Mouse (Mus musculus) CD4-positive, CD25-positive, alpha-beta regulatory T cell, adult 4 months (primary cell): ENCODE results near the gene Phf11c. TPM values are rescaled to one million over a fixed set of nuclear protein-coding genes. Genes with fewer than 3 reads are reported as not detected.
A peak's percentile ranks its signal among the peaks of the same experiment; 100 is the strongest.
"Not testable (repeated sequence)": the region's sequence is repeated elsewhere in the genome, so short reads cannot be mapped to it uniquely, and the experiment has no call there.

Experiments used
- ATAC-seq: one replicate; pipeline ENCODE4 v1.8.0; 2017
- polyA plus RNA-seq, 2 experiments: library from polyadenylated mRNA; unstranded; fragments of 100-300 nt; shearing (Covaris generic); gene quantifications; one replicate each; pipeline ENCODE4 v1.2.1; 2017

Gene Phf11c
- 10 to 100 TPM; 25.6 TPM for polyA plus RNA-seq

DNA sequence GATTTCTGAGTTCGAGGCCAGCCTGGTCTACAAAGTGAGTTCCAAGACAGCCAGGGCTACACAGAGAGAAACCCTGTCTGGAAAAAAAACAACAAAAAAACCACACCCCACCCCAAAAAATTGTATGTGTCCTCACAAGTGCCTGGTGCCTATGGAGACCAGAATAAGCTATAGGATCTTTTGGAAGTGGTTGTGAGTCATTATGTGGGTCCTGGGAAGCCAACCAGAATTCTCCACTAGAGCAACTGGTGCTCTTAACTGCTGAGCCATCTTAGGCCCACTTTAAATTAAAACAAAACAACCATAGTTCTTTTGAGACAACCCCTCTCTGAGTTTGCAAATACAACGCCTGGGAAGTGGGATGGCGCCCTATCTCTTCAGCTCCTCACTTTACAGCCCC is at the start of gene Phf11c:
Phf11c (minus strand) TSS at position 101 of the 400 bp plus-strand sequence.
- no peak for ATAC-seq

- ATAC-seq = no peak
Observed at GRCm38 (mm10) chr14:59441472-59441805, 46.3 kb upstream of the Phf11c start.

- peak; percentile 96 for ATAC-seq
Observed at GRCm38 (mm10) chr14:59440558-59441471, 45.6 kb upstream of the Phf11c start, which contains the start of the genes Setdb2 and Cab39l. Gene Setdb2, minus strand, starts transcription at chr14:59440884. Gene Cab39l, plus strand, starts transcription at chr14:59440972.

DNA sequence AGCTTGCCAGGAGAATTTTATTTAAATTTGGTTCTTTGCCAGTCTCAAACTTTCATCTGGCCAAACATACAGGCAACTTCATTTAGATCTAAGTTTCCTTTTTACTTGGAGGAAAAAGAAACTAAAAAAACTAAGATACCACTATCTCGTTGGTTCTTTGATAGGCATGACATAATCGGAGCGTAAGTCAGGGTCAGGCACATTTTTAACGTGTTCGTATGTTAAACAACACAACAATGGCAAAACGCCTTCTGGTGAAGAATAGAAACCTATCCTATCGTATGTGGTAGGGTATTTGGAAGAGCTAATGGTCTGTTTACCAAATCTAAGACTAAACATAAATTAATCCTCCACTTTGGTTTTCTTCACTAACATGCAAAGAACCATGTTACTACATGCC is 44.9 kb upstream of the Phf11c start:
- no peak for ATAC-seq

DNA sequence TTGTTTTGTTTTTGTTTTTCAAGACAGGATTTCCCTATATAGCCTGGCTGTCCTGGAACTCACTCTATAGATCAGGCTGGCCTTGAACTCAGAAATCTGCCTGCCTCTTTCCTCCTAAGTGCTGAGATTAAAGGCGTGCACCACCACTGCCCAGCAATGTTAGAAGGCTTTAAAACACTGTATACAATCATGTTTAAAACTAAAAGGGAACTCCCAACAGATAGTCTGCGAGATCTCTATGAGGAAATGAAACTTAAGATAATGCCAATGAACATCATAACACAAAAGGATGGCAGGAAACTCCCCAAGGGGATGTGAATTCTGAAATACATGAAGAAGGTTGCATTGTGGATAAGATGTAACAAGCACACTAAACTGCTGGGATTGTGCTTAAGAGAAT is 43.3 kb upstream of the Phf11c start:
- ATAC-seq = no peak

GRCm38 (mm10) chr14:59437398-59437797 is 42.2 kb upstream of the Phf11c start:
- no peak for ATAC-seq

GRCm38 (mm10) chr14:59435206-59435605 is 40.0 kb upstream of the Phf11c start:
- ATAC-seq = no peak

DNA sequence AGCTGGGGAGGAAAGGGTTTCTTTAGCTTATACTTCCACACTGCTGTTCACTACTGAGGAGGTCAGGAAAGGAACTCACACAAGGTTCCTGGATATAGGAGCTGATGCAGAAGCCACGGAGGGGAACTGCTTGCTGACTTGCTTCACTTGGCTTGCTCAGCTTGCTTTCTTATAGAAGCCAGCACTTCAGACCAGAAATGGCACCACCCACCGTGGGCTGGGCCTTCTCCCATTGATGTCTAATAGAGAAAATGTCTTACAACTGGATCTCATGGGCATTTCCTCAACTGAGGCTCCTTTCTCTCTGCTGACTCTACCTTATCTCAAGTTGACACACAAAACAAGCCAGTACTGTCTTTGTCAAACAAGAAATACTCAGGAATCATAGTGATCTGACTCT is 38.7 kb upstream of the Phf11c start:
- no peak for ATAC-seq

GRCm38 (mm10) chr14:59430556-59430955 is 35.4 kb upstream of the Phf11c start:
- ATAC-seq = no peak

DNA sequence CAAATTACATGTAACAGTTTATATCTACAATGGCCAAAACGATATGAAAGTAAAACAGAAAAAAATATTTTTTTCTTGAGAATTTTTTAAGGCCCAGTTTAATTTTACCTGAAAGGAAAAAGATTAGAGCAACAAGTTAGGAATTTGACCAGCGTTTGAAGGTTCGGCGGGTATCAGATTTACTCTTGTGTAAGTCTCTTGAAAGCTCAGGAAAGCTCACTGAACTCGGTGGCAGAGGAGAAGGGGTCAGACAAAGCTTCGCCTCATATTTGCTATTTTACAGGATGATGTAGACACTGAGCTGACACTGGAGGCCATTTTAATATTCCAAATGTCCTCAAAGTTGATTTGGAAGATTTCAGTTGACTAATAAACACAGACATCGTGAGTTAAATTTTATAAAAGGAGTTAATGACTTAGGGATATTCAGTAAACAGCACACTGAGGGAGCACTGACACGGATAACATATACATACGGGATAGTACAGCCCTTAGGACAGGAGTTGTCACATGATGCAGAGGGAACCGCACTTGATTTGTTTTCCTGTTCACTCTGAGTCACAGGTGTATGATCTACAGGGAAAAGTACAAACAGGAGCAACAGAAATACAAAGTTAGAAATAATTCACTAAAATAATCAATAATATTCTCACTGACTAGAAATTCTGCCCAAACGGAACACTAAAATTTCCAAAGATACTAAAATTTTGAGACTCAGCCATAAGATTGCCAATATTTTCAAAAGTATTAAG is 27.9 kb upstream of the Phf11c start:
- ATAC-seq = no peak

DNA sequence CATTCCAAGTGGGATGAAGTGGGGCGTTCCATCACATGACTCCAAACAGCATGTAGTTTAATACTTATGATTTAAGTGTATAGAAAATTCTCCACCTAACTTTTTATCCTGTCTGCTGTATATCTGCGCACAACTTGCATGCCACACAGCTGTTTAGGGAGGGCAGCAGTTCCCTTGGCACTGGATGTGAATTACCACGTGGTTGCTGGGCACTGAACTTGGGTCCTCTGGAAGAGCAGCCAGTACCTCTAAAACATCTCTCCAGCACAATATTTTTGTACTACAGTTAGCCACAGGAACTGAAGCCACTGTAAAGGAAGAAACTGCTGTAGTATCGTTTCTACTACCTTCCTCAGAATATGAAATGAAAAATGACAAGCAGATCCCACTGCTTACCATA is 23.0 kb upstream of the Phf11c start:
- ATAC-seq = no peak

- ATAC-seq = not testable (repeated sequence)
Observed at GRCm38 (mm10) chr14:59414979-59415378, 19.8 kb upstream of the Phf11c start.

GRCm38 (mm10) chr14:59396999-59397398 is 1.8 kb upstream of the Phf11c start:
- ATAC-seq = peak; percentile 98

DNA sequence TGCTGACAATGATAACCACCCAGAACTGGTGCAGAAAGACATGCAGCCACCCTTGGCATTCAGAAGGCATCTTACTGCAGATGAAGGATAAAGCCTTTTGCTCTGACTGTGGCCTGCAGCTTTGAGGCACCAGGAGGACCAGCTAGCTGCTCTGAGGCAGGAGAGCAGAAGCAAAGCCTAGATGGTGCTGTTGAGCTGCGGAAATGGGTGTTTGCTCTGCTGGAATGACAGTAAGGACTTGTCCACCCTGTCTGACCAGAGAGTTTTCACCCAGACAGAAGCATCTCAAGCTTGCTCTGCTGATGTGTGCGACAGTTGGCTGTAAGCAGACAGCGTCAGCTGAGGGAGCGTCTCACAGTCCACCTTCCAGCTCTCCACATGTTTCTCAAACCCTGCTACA is 5.0 kb downstream of the Phf11c start:
- ATAC-seq = not testable (repeated sequence)

DNA sequence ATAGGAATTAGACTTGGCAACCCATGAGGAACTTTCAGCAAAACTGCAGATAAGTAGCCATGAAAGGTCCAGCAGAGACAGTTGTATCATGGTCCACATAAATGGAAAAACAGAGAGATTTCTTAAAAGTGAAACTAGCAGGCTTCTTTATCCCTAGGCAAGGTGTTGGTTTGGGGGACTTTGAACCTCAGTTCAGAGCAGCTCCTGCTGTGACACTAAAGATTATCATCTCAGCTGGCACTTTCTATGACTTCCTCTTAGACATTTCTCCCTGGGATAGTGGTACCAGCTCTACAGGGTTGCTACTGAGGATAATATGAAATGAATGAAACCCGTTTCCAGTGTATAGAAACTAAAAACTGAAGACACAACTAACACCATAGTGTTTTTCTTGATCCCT is 5.6 kb downstream of the Phf11c start:
- ATAC-seq = no peak

- no peak for ATAC-seq
Observed at GRCm38 (mm10) chr14:59370348-59371068, 24.7 kb downstream of the Phf11c start.

GRCm38 (mm10) chr14:59366386-59367105 is 28.6 kb downstream of the Phf11c start:
- ATAC-seq = no peak

GRCm38 (mm10) chr14:59365244-59365644 is 29.9 kb downstream of the Phf11c start, which contains the start of gene Phf11d:
Gene Phf11d, minus strand, starts transcription at chr14:59365470.
- ATAC-seq = no peak

- peak; percentile 98 for ATAC-seq
Observed at GRCm38 (mm10) chr14:59341189-59341588, 54.0 kb downstream of the Phf11c start, which contains the start of gene Phf11b. Gene Phf11b, minus strand, starts transcription at chr14:59341351.

- no peak for ATAC-seq
Observed at GRCm38 (mm10) chr14:59339541-59339940, 55.6 kb downstream of the Phf11c start.

- ATAC-seq = not testable (repeated sequence)
Observed at GRCm38 (mm10) chr14:59336056-59336455, 59.1 kb downstream of the Phf11c start.
